Mouse (Mus musculus) neural tube, embryonic 14.5 days (tissue): ENCODE data around the gene Tyrp1. TPM values are rescaled to one million over a fixed set of nuclear protein-coding genes. Genes with fewer than 3 reads are reported as not detected.
A peak's percentile ranks its signal among the peaks of the same experiment; 100 is the strongest.

ENCODE experiments used
- ATAC-seq: fragments of 200-750 bp; cut with Nextera tagmentation; 2 replicates; pipeline ENCODE4 v1.8.0; 2017; ENCODE audit warnings: low read depth, mild to moderate bottlenecking, moderate TSS enrichment, moderate library complexity
- H3K27ac ChIP-seq: fragments of 300-500 bp; sonication (generic); 2 replicates; pipeline ENCODE4 v1.5.1; 2014; ENCODE audit warnings: low read depth, mild to moderate bottlenecking, control low read depth, low read length, moderate library complexity, mixed read lengths
- H3K27me3 ChIP-seq: fragments of 300-500 bp; sonication (generic); 2 replicates; pipeline ENCODE4 v1.6.1; 2014; ENCODE audit warnings: low read length; ENCODE audit not compliant: control insufficient read depth, insufficient read depth
- H3K36me3 ChIP-seq: fragments of 300-500 bp; sonication (generic); 2 replicates; pipeline ENCODE4 v1.6.1; 2014; ENCODE audit warnings: low read length, mixed read lengths; ENCODE audit not compliant: control insufficient read depth, insufficient read depth
- H3K4me1 ChIP-seq: fragments of 300-500 bp; sonication (generic); 2 replicates; pipeline ENCODE4 v1.6.1; 2014; ENCODE audit warnings: low read length; ENCODE audit not compliant: control insufficient read depth, insufficient read depth
- H3K4me2 ChIP-seq: fragments of 300-500 bp; sonication (generic); 2 replicates; pipeline ENCODE4 v1.6.1; 2014; ENCODE audit warnings: mild to moderate bottlenecking, low read depth, low read length, control low read depth
- H3K4me3 ChIP-seq: fragments of 300-500 bp; sonication (generic); 2 replicates; pipeline ENCODE4 v1.5.1; 2014; ENCODE audit warnings: low read depth, low read length, control low read depth, mixed read lengths
- H3K9ac ChIP-seq: fragments of 300-500 bp; sonication (generic); replicated peaks from 2 replicates; pipeline ENCODE4 v1.6.1; 2014; ENCODE audit warnings: low read depth, mild to moderate bottlenecking, control low read depth, low read length, mixed read lengths
- H3K9me3 ChIP-seq: fragments of 300-500 bp; sonication (generic); 2 replicates; pipeline ENCODE4 v1.6.1; 2016; ENCODE audit warnings: low read length; ENCODE audit not compliant: control insufficient read depth
- WGBS: fragments of 180-500 bp; shearing (Covaris S2); extraction: QIAGEN DNeasy Blood & Tissue Kit; methylation state at CpG from one replicate; pipeline ENCODE4 v1.1.7; 2014; 5-methylcytosine and 5-hydroxymethylcytosine counted together
- polyA plus RNA-seq: library from polyadenylated mRNA; unstranded; fragments of >200 nt; fragmentation: Nextera tagmentation; extraction: Ambion mirVana; gene quantifications from 2 replicates; pipeline ENCODE4 v1.2.1, GENCODE M21; 2014

Tyrp1 gene
- polyA plus RNA-seq, 1 experiment from 2014 or later = not detected

DNA sequence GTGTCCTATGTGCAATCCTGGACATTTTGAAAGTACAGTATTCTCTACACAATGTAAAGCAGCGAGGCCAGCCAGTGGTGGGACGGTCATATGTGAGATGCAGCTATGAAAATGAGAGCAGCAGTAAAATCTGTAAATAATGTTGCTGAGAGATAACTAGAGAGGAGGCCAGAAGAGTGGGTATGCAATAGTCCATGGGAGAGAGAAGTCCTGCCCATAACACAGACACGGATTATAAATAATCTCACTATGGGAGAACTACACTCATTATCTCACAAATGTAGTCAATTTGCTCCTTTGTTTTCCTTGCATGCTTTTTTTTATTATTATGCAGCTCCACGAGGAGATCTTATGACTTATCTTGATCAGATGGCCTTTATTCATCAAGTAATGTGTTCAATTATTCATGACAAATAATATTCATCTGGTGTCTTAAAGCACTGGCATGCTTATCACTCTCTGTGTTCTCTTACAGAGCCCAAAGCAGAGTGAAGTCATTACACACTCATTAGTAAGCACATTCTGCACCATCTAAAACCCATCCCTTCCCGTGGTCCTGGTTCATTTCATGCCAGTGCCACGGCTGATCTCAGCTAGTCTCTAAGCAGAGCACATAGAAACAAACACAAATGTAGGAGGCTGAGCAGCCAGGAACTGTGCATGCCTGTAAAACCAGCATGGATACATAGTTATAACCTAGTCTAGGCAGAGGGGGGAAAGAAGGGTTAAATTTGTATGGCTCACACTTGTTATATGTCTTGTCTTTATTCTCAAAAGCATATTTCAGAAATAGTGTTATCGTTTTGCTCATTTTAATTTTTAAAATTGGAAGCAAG is 18.9 kb downstream of the Tyrp1 start:
- H3K4me1 ChIP-seq = no peaks in the 10 kb centered on the region; the same call in 1 of the 2 replicates
- H3K9me3 ChIP-seq = no peaks in the 10 kb centered on the region
- 61% methylated on average over 7 of the region's 7 CpGs for WGBS
- H3K4me3 ChIP-seq = no peak overlapping the region
- no peaks in the 10 kb centered on the region for H3K36me3 ChIP-seq
- H3K27ac ChIP-seq = no peak overlapping the region
- H3K4me2 ChIP-seq = no peak overlapping the region
- no peaks in the 10 kb centered on the region for H3K27me3 ChIP-seq
- no peak overlapping the region for H3K9ac ChIP-seq
- peak; percentile 88 for ATAC-seq

GRCm38 (mm10) chr4:80855495-80855894 is 21.6 kb downstream of the Tyrp1 start:
- Histone ChIP-seq H3K27ac (no peak overlapping the region), H3K4me1 (no peaks in the 10 kb centered on the region; the same call in 1 of the 2 replicates), H3K9me3 (no peaks in the 10 kb centered on the region), H3K4me3 (no peak overlapping the region), H3K4me2 (no peak overlapping the region), H3K9ac (no peak overlapping the region), H3K27me3 (no peaks in the 10 kb centered on the region), H3K36me3 (no peaks in the 10 kb centered on the region)
- 0 out of 2 replicates have a peak, but pooled peaks have one; percentile 23 for ATAC-seq
- WGBS = 85% methylated on average over 9 of the region's 9 CpGs

GRCm38 (mm10) chr4:80862962-80863361 is 29.0 kb downstream of the Tyrp1 start:
- Histone ChIP-seq H3K4me3 (no peak overlapping the region), H3K4me2 (no peak overlapping the region), H3K27ac (no peak overlapping the region), H3K4me1 (peaks cover 3% of the 10 kb centered on the region; the same call in 1 of the 2 replicates), H3K9me3 (no peaks in the 10 kb centered on the region), H3K9ac (no peak overlapping the region), H3K36me3 (no peaks in the 10 kb centered on the region), H3K27me3 (no peaks in the 10 kb centered on the region)
- ATAC-seq = no peak
- WGBS = 57% methylated on average over 9 of the region's 9 CpGs

DNA sequence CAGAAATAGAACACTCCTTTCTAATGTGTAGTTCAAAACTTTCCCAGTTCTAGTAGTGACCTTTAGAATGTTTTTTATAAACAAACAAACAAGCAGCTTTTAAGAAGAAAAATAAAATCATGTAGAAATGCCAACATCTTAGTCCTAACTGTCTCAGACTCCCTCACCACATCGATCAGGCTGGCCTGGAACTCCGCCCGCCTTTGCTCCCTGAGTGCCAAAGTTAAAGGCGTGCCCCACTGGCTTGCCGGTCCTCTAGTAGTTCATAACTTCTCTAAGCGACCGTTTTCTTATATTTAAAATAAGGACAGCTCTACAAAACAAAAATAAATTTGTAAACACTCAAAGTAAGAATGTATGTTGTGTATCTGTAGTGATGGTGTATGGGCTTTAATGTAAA is 30.0 kb downstream of the Tyrp1 start:
- H3K36me3 ChIP-seq = no peaks in the 10 kb centered on the region
- H3K9me3 ChIP-seq = no peaks in the 10 kb centered on the region
- H3K4me1 ChIP-seq = peaks cover 3% of the 10 kb centered on the region; the same call in 1 of the 2 replicates
- H3K4me2 ChIP-seq = no peak overlapping the region
- no peak for ATAC-seq
- H3K27me3 ChIP-seq = no peaks in the 10 kb centered on the region
- no peak overlapping the region for H3K4me3 ChIP-seq
- no peak overlapping the region for H3K9ac ChIP-seq
- 70% methylated on average over 7 of the region's 7 CpGs for WGBS
- no peak overlapping the region for H3K27ac ChIP-seq

DNA sequence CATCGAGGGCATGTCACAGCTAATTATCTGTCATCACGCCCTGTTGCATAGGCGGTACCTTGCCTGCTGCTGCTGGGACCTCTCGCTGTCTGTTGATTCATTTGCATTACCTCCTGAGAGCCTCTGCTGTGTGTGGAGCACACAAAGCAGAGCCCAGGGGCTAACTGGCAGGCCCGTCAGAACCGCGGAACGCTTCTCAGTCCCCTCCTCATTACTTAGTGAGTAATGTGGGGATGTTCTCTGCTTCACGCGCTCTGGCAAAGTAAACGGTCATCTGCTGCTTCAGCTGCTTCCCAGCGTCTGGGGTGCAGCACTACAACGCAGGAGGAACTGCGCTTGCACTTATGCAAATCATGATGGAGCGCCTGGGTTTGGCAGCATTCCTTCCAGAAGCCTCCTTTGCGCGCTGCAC is 30.6 kb downstream of the Tyrp1 start:
- no peaks in the 10 kb centered on the region for H3K36me3 ChIP-seq
- H3K27ac ChIP-seq = no peak overlapping the region
- H3K4me3 ChIP-seq = peak overlapping the region; percentile 18; the same call in 1 of the 2 replicates
- peak; percentile 86 for ATAC-seq
- no peaks in the 10 kb centered on the region for H3K9me3 ChIP-seq
- 3% methylated on average over 17 of the region's 17 CpGs for WGBS
- H3K4me2 ChIP-seq = peak overlapping the region; percentile 40
- peaks cover 3% of the 10 kb centered on the region; the same call in 1 of the 2 replicates for H3K4me1 ChIP-seq
- H3K27me3 ChIP-seq = no peaks in the 10 kb centered on the region
- no peak overlapping the region for H3K9ac ChIP-seq

DNA sequence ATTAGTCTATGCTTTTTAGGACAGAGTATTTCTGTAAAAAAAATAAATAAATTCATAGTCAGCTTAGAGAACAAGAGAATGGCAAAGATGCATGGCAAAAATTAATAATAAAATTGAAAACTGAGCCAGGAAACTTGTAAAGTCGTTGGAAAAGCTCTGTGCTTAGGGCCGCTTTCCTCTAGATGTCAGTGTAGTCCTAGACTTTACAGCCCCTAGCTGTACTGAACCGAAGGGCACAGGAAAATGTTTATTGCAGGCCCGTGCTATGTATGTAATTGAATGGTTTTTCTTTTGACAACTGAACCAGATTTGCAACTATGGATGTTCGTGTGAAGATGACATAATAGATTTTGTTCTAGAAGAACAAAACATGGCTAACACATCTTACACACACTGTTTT is 32.1 kb downstream of the Tyrp1 start:
- Histone ChIP-seq H3K4me3 (no peak overlapping the region), H3K4me2 (no peak overlapping the region), H3K4me1 (peaks cover 3% of the 10 kb centered on the region; the same call in 1 of the 2 replicates), H3K9ac (no peak overlapping the region), H3K36me3 (no peaks in the 10 kb centered on the region), H3K9me3 (no peaks in the 10 kb centered on the region), H3K27ac (no peak overlapping the region), H3K27me3 (no peaks in the 10 kb centered on the region)
- 20% methylated on average over 5 of the region's 5 CpGs for WGBS
- peak; percentile 86 for ATAC-seq

GRCm38 (mm10) chr4:80869598-80869997 is 35.7 kb downstream of the Tyrp1 start:
- Histone ChIP-seq H3K36me3 (no peaks in the 10 kb centered on the region), H3K9me3 (no peaks in the 10 kb centered on the region), H3K27ac (no peak overlapping the region), H3K4me1 (no peaks in the 10 kb centered on the region; the same call in 1 of the 2 replicates), H3K4me2 (no peak overlapping the region), H3K4me3 (no peak overlapping the region), H3K9ac (no peak overlapping the region), H3K27me3 (no peaks in the 10 kb centered on the region)
- WGBS = 61% methylated on average over 2 of the region's 2 CpGs
- ATAC-seq = no peak

DNA sequence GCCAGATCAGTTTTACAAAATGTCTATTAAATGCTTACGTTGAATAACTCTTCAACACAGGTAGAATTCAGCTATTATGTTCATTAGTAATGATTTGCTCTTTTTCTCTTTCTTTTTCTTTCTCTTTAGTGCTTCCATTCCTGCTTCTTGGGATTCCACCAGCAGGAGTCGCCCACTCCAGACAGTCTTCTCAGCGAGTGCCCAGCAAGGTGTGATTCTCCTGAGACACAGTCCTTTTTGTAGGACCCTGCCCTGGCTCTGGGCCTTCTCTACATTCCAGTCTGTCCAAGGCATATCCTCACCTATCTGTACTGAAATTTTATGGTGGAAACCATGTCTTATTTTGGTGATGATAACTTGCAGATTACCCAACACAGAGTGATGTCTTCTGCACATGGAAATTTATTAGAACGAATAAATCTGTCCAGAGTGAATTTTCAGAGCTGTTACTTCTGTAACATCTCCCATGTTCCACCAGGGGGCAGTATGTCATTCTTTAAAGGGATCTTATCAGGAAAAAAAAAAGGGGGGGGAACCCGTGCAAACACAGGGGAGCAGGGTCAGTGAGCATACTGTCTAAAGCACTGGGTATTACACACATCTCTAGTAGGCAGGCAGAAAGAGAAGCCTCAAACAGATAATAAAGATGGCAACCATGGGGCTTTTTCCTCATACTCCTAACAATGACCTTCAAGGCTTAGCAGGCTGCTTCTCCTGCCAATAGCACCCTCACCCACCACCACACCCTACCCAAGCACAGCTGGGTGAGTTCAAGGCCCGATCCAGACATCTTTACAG is 39.1 kb downstream of the Tyrp1 start:
- no peak overlapping the region for H3K9ac ChIP-seq
- H3K4me3 ChIP-seq = no peak overlapping the region
- no peak overlapping the region for H3K4me2 ChIP-seq
- 43% methylated on average over 6 of the region's 6 CpGs for WGBS
- H3K9me3 ChIP-seq = no peaks in the 10 kb centered on the region
- H3K27me3 ChIP-seq = no peaks in the 10 kb centered on the region
- H3K27ac ChIP-seq = no peak overlapping the region
- no peaks in the 10 kb centered on the region for H3K4me1 ChIP-seq
- ATAC-seq = no peak
- H3K36me3 ChIP-seq = no peaks in the 10 kb centered on the region
